Mouse (Mus musculus): ENCODE results near the gene Krtap6-2. TPM values are rescaled to one million over a fixed set of nuclear protein-coding genes. Genes with fewer than 3 reads are reported as not detected.

Krtap6-2 gene
- not detected in 2 replicates for polyA plus RNA-seq (2012; ENCODE audit: insufficient read depth, insufficient read length, low replicate concordance, missing spikeins)

- Histone ChIP-seq H3K4me1 (ENCODE audit: control insufficient read depth, insufficient read depth, low read length) (no peaks in the 10 kb centered on the region), H3K4me3 (ENCODE audit: insufficient read depth, low read depth, low read length) (no peak within 1 kb of the TSS), H3K27ac (ENCODE audit: insufficient read depth, low read depth, low read length) (no peak within 1 kb of the TSS)
- 97% methylated on average over 3 of the region's 3 CpGs for WGBS
- TF ChIP-seq POLR2A (IDR thresholded peaks at IDR 0.05; ENCODE audit: insufficient read depth, low read depth, low read length), result no peak
- no peak for TF ChIP-seq CTCF (IDR thresholded peaks at IDR 0.05; ENCODE audit: insufficient read depth, low read depth, low read length)
These were observed at the start of gene Krtap6-2 for GRCm38 (mm10) chr16:89420011-89420410. Gene Krtap6-2, minus strand, starts transcription at chr16:89420111.

GRCm38 (mm10) chr16:89461189-89461588, 41.3 kb upstream of the Krtap6-2 start:
- TF ChIP-seq POLR2A (IDR thresholded peaks at IDR 0.05; ENCODE audit: insufficient read depth, low read depth, low read length) (no peak), CTCF (IDR thresholded peaks at IDR 0.05; ENCODE audit: insufficient read depth, low read depth, low read length) (no peak)
- no peak overlapping the region for H3K27ac ChIP-seq (ENCODE audit: insufficient read depth, low read depth, low read length)
- 75% methylated on average over 5 of the region's 5 CpGs for WGBS
- H3K4me1 ChIP-seq (ENCODE audit: control insufficient read depth, insufficient read depth, low read length), result no peaks in the 10 kb centered on the region
- H3K4me3 ChIP-seq (ENCODE audit: insufficient read depth, low read depth, low read length), result no peak overlapping the region

- H3K4me3 ChIP-seq (ENCODE audit: insufficient read depth, low read depth, low read length), result no peak overlapping the region
- WGBS, result 32% methylated on average over 2 of the region's 2 CpGs
- no peak overlapping the region for H3K27ac ChIP-seq (ENCODE audit: insufficient read depth, low read depth, low read length)
- peaks cover 3% of the 10 kb centered on the region; the same call in 1 of the 2 replicates for H3K4me1 ChIP-seq (ENCODE audit: control insufficient read depth, insufficient read depth, low read length)
- TF ChIP-seq POLR2A (IDR thresholded peaks at IDR 0.05; ENCODE audit: insufficient read depth, low read depth, low read length) (no peak), CTCF (IDR thresholded peaks at IDR 0.05; ENCODE audit: insufficient read depth, low read depth, low read length) (no peak)
These were observed 9.7 kb upstream of the Krtap6-2 start for GRCm38 (mm10) chr16:89429586-89429985.

GRCm38 (mm10) chr16:89425310-89425709, 5.4 kb upstream of the Krtap6-2 start:
- peaks cover 3% of the 10 kb centered on the region; the same call in 1 of the 2 replicates for H3K4me1 ChIP-seq (ENCODE audit: control insufficient read depth, insufficient read depth, low read length)
- 97% methylated on average over 5 of the region's 5 CpGs for WGBS

GRCm38 (mm10) chr16:89416311-89416710, 3.6 kb downstream of the Krtap6-2 start:
- TF ChIP-seq CTCF (IDR thresholded peaks at IDR 0.05; ENCODE audit: insufficient read depth, low read depth, low read length), result no peak
- no peak for TF ChIP-seq POLR2A (IDR thresholded peaks at IDR 0.05; ENCODE audit: insufficient read depth, low read depth, low read length)
- H3K27ac ChIP-seq (ENCODE audit: insufficient read depth, low read depth, low read length), result no peak overlapping the region
- no peak overlapping the region for H3K4me3 ChIP-seq (ENCODE audit: insufficient read depth, low read depth, low read length)
- no peaks in the 10 kb centered on the region for H3K4me1 ChIP-seq (ENCODE audit: control insufficient read depth, insufficient read depth, low read length)
- 87% methylated on average over 3 of the region's 3 CpGs for WGBS

More at GRCm38 (mm10) chr16:89425310-89425709, 5.4 kb upstream of the Krtap6-2 start:
- no peak for TF ChIP-seq CTCF (IDR thresholded peaks at IDR 0.05; ENCODE audit: insufficient read depth, low read depth, low read length)
- no peak for TF ChIP-seq POLR2A (IDR thresholded peaks at IDR 0.05; ENCODE audit: insufficient read depth, low read depth, low read length)
- no peak overlapping the region for H3K4me3 ChIP-seq (ENCODE audit: insufficient read depth, low read depth, low read length)
- H3K27ac ChIP-seq (ENCODE audit: insufficient read depth, low read depth, low read length), result no peak overlapping the region

GRCm38 (mm10) chr16:89410345-89411068, 9.4 kb downstream of the Krtap6-2 start:
- no peak for TF ChIP-seq POLR2A (IDR thresholded peaks at IDR 0.05; ENCODE audit: insufficient read depth, low read depth, low read length)
- no peak for TF ChIP-seq CTCF (IDR thresholded peaks at IDR 0.05; ENCODE audit: insufficient read depth, low read depth, low read length)
- WGBS, result 61% methylated on average over 5 of the region's 5 CpGs
- Histone ChIP-seq H3K4me1 (ENCODE audit: control insufficient read depth, insufficient read depth, low read length) (no peaks in the 10 kb centered on the region), H3K27ac (ENCODE audit: insufficient read depth, low read depth, low read length) (no peak overlapping the region), H3K4me3 (ENCODE audit: insufficient read depth, low read depth, low read length) (no peak overlapping the region)

GRCm38 (mm10) chr16:89403768-89404167, 16.1 kb downstream of the Krtap6-2 start, which contains the start of gene Krtap21-1:
Gene Krtap21-1, minus strand, starts transcription at chr16:89403868.
- no peak within 1 kb of the TSS for H3K4me3 ChIP-seq (ENCODE audit: insufficient read depth, low read depth, low read length)
- no peak within 1 kb of the TSS for H3K27ac ChIP-seq (ENCODE audit: insufficient read depth, low read depth, low read length)
- 88% methylated on average over 2 of the region's 2 CpGs for WGBS
- no peak for TF ChIP-seq POLR2A (IDR thresholded peaks at IDR 0.05; ENCODE audit: insufficient read depth, low read depth, low read length)
- no peak for TF ChIP-seq CTCF (IDR thresholded peaks at IDR 0.05; ENCODE audit: insufficient read depth, low read depth, low read length)
- H3K4me1 ChIP-seq (ENCODE audit: control insufficient read depth, insufficient read depth, low read length), result no peaks in the 10 kb centered on the region

GRCm38 (mm10) chr16:89372734-89373461, 47.0 kb downstream of the Krtap6-2 start:
- no peak for TF ChIP-seq CTCF (IDR thresholded peaks at IDR 0.05; ENCODE audit: insufficient read depth, low read depth, low read length)
- TF ChIP-seq POLR2A (IDR thresholded peaks at IDR 0.05; ENCODE audit: insufficient read depth, low read depth, low read length), result no peak
- Histone ChIP-seq H3K27ac (ENCODE audit: insufficient read depth, low read depth, low read length) (no peak overlapping the region), H3K4me1 (ENCODE audit: control insufficient read depth, insufficient read depth, low read length) (no peaks in the 10 kb centered on the region), H3K4me3 (ENCODE audit: insufficient read depth, low read depth, low read length) (no peak overlapping the region)
- WGBS, result 49% methylated on average over 2 of the region's 2 CpGs

Other genes starting within 250 kb of the Krtap6-2 start
- gene 1110057P08Rik, start 245.4 kb downstream of the Krtap6-2 start, polyA plus RNA-seq (2012; ENCODE audit: insufficient read depth, insufficient read length, low replicate concordance, missing spikeins), result not detected in 2 replicates
- gene Krtap20-2, start 214.2 kb downstream of the Krtap6-2 start, polyA plus RNA-seq (2012; ENCODE audit: insufficient read depth, insufficient read length, low replicate concordance, missing spikeins), result not detected in 2 replicates
- not detected in 2 replicates for gene Krtap21-1, start 16.2 kb downstream of the Krtap6-2 start, polyA plus RNA-seq (2012; ENCODE audit: insufficient read depth, insufficient read length, low replicate concordance, missing spikeins)
- not detected in 2 replicates for gene Krtap8-1, start 67.8 kb upstream of the Krtap6-2 start, polyA plus RNA-seq (2012; ENCODE audit: insufficient read depth, insufficient read length, low replicate concordance, missing spikeins)
- not detected in 2 replicates for gene Krtap7-1, start 88.2 kb upstream of the Krtap6-2 start, polyA plus RNA-seq (2012; ENCODE audit: insufficient read depth, insufficient read length, low replicate concordance, missing spikeins)
- not detected in 2 replicates for gene Krtap11-1, start 151.1 kb upstream of the Krtap6-2 start, polyA plus RNA-seq (2012; ENCODE audit: insufficient read depth, insufficient read length, low replicate concordance, missing spikeins)

Data from olfactory bulb, adult 2 months (tissue).